Comparison of ENCODE assay signal across 8 mouse cellular contexts in the genomic region with DNA sequence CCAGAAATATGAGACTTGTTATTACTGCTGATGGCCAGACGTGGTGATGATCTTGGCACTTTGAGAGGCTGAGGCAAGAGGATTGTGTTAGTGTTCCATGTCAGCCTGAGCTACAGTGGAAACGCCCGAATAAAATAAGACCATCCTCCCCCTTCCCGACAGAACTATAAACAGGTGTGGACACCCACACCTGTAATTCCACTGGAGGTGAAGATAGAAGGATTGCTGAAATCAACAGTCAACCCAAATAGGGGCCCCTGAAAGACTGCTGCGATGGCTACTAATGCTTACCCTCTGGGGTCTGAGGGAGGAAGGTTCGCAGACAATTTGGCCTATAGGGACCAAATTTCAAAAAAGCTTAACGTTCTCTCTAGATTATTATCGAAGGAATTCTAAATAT. TPM values are rescaled to one million over a fixed set of nuclear protein-coding genes. Genes with fewer than 3 reads are reported as not detected.
A peak's percentile ranks its signal among the peaks of the same experiment; 100 is the strongest.
DNase-seq lines count a peak whose midpoint lies in the region; ATAC-seq and TF ChIP-seq lines count a peak whose summit lies in the region.

No protein-coding gene starts in this region.

- WGBS in heart, embryonic 16.5 days = 10% methylated on average over 8 of the region's 8 CpGs
- 20% methylated on average over 8 of the region's 8 CpGs for WGBS in midbrain, embryonic 11.5 days

- H3K27me3 ChIP-seq in heart, embryonic 16.5 days (ENCODE audit: control insufficient read depth, insufficient read depth, low read length) = no peaks in the 10 kb centered on the region
- H3K27me3 ChIP-seq in midbrain, embryonic 11.5 days (ENCODE audit: control insufficient read depth, insufficient read depth, low read length) = no peaks in the 10 kb centered on the region

- no peak for TF ChIP-seq CTCF in left cerebral cortex, adult 2 months (IDR thresholded peaks at IDR 0.05)

- H3K4me1 ChIP-seq in heart, embryonic 16.5 days (ENCODE audit: control insufficient read depth, insufficient read depth, low read length) = peaks cover 18% of the 10 kb centered on the region
- H3K4me1 ChIP-seq in midbrain, embryonic 11.5 days (ENCODE audit: control insufficient read depth, insufficient read depth, low read length) = peaks cover 16% of the 10 kb centered on the region

- intact Hi-C loops in left cerebral cortex, adult 2 months (cut with DNase I) = loop anchor here (1.0 kb wide), 1 partner anchor 27 kb away; the partner anchor contains the start of genes Emc1, Mrto4 and Ubr4
- intact Hi-C loops in left cerebral cortex, postnatal 10 days (cut with DNase I) = no loop called here

- no peak for DNase-seq in left cerebral cortex, adult 2 months (ENCODE audit: extremely low spot score in 1 of 2, low spot score in 2 of 2)
- DNase-seq in left cerebral cortex, postnatal 10 days (ENCODE audit: extremely low spot score in 1 of 2, low spot score in 2 of 2) = no peak
- DNase-seq in adipocyte (ENCODE audit: low spot score) = peak; percentile 29
- DNase-seq in midbrain, embryonic 11.5 days (ENCODE audit: low spot score, missing footprints) = peak; percentile 84
- no peak for DNase-seq in gastrocnemius, adult 8-10 months (ENCODE audit: low spot score in 2 of 2)
- no peak for DNase-seq in frontal cortex, postnatal 10 days (ENCODE audit: low spot score in 2 of 2)
- no peak for DNase-seq in lung, postnatal 14 days

- H3K4me2 ChIP-seq in heart, embryonic 16.5 days (ENCODE audit: low read depth, low read length) = peak overlapping the region; percentile 87
- peak overlapping the region; percentile 70 for H3K4me2 ChIP-seq in midbrain, embryonic 11.5 days

- peaks cover 16% of the 10 kb centered on the region for H3K36me3 ChIP-seq in heart, embryonic 16.5 days (ENCODE audit: control insufficient read depth, insufficient read depth)
- H3K36me3 ChIP-seq in midbrain, embryonic 11.5 days (ENCODE audit: control insufficient read depth, insufficient read depth, low read length) = no peaks in the 10 kb centered on the region; the same call in 1 of the 2 replicates

- peak overlapping the region; percentile 92 for H3K9ac ChIP-seq in heart, embryonic 16.5 days (ENCODE audit: low read length)
- H3K9ac ChIP-seq in midbrain, embryonic 11.5 days (ENCODE audit: low read length) = peak overlapping the region; percentile 91

- H3K9me3 ChIP-seq in heart, embryonic 16.5 days (replicated peaks; ENCODE audit: control insufficient read depth, low read length) = no peaks in the 10 kb centered on the region
- H3K9me3 ChIP-seq in midbrain, embryonic 11.5 days (ENCODE audit: control insufficient read depth, low read length) = no peaks in the 10 kb centered on the region

- peak overlapping the region; percentile 74 for H3K27ac ChIP-seq in left cerebral cortex, adult 2 months
- peak overlapping the region; percentile 88 for H3K27ac ChIP-seq in heart, embryonic 16.5 days (ENCODE audit: low read length)
- H3K27ac ChIP-seq in midbrain, embryonic 11.5 days (ENCODE audit: low read depth, low read length) = no peak overlapping the region

- H3K4me3 ChIP-seq in left cerebral cortex, adult 2 months = peak overlapping the region; percentile 67
- H3K4me3 ChIP-seq in heart, embryonic 16.5 days (ENCODE audit: low read length) = peak overlapping the region; percentile 96
- peak overlapping the region; percentile 95 for H3K4me3 ChIP-seq in midbrain, embryonic 11.5 days (ENCODE audit: low read depth, low read length)

- ATAC-seq in heart, embryonic 16.5 days (replicated peaks; ENCODE audit: extremely low read depth, insufficient read depth, low FRiP score) = no peak
- no peak for ATAC-seq in midbrain, embryonic 11.5 days (ENCODE audit: low FRiP score)

RNA-seq across cellular contexts. Expression of gene Ubr4, which starts 27.3 kb away (rescaled TPM):
- total RNA-seq in left cerebral cortex, adult 2 months (2021) = 100 to 1,000 TPM; 187 to 199 TPM
- total RNA-seq in left cerebral cortex, postnatal 10 days (2021) = 100 to 1,000 TPM; 161 to 165 TPM
- 58.0 and 62.2 TPM in 2 replicates for polyA plus RNA-seq in heart, embryonic 16.5 days (2015; fragmentation: Nextera tagmentation; extraction: Ambion mirVana)
- polyA plus RNA-seq in midbrain, embryonic 11.5 days (2014; fragmentation: Nextera tagmentation; extraction: Ambion mirVana) = 63.6 and 79.2 TPM in 2 replicates
- 100 to 1,000 TPM; 118 to 178 (median 133) TPM for total RNA-seq in gastrocnemius, adult 8-10 months (2022)

RNA-seq across cellular contexts. Expression of gene Emc1, which starts 27.3 kb away (rescaled TPM):
- 10 to 100 TPM; 82.5 to 94.1 TPM for total RNA-seq in left cerebral cortex, adult 2 months (2021)
- 10 to 100 TPM; 82.3 to 86.0 TPM for total RNA-seq in left cerebral cortex, postnatal 10 days (2021)
- 38.2 and 38.7 TPM in 2 replicates for polyA plus RNA-seq in heart, embryonic 16.5 days (2015; fragmentation: Nextera tagmentation; extraction: Ambion mirVana)
- polyA plus RNA-seq in midbrain, embryonic 11.5 days (2014; fragmentation: Nextera tagmentation; extraction: Ambion mirVana) = 18.1 and 18.8 TPM in 2 replicates
- 10 to 100 TPM; 34.6 to 37.8 (median 36.6) TPM for total RNA-seq in gastrocnemius, adult 8-10 months (2022)

RNA-seq across cellular contexts. Expression of gene Mrto4, which starts 27.3 kb away (rescaled TPM):
- 10 to 100 TPM; 47.4 to 48.3 TPM for total RNA-seq in left cerebral cortex, adult 2 months (2021)
- total RNA-seq in left cerebral cortex, postnatal 10 days (2021) = 10 to 100 TPM; 45.2 to 48.2 TPM
- 68.7 and 72.9 TPM in 2 replicates for polyA plus RNA-seq in heart, embryonic 16.5 days (2015; fragmentation: Nextera tagmentation; extraction: Ambion mirVana)
- 114 and 122 TPM in 2 replicates for polyA plus RNA-seq in midbrain, embryonic 11.5 days (2014; fragmentation: Nextera tagmentation; extraction: Ambion mirVana)
- 10 to 100 TPM; 33.1 to 39.4 (median 36.0) TPM for total RNA-seq in gastrocnemius, adult 8-10 months (2022)

Comparison
In these comparisons a context has a peak if more than half of its experiments do, and no peak if none do; other contexts are left out.
1. DNase-seq: peak in adipocyte (single experiment) and midbrain, embryonic 11.5 days (single experiment); none in left cerebral cortex, adult 2 months (0 of 2), left cerebral cortex, postnatal 10 days (0 of 2), gastrocnemius, adult 8-10 months (0 of 2), frontal cortex, postnatal 10 days (0 of 2) and lung, postnatal 14 days (single experiment).
2. Peak in every context shown above with its lines, with median percentiles within 50 percentile points of each other: H3K4me3 ChIP-seq.